Mouse (Mus musculus) midbrain, embryonic 15.5 days (tissue): ENCODE data around the gene Rnf157. TPM values are rescaled to one million over a fixed set of nuclear protein-coding genes. Genes with fewer than 3 reads are reported as not detected.
"Not testable (repeated sequence)": the region's sequence is repeated elsewhere in the genome, so short reads cannot be mapped to it uniquely, and the experiment has no call there.

Experiments
- ATAC-seq: fragments of 200-750 bp; cut with Nextera tagmentation; replicated peaks from 2 replicates; pipeline ENCODE4 v1.8.0; 2017; ENCODE audit warnings: moderate TSS enrichment
- H3K27ac ChIP-seq: fragments of 300-500 bp; sonication (generic); 2 replicates; pipeline ENCODE4 v1.5.1; 2015; ENCODE audit warnings: mild to moderate bottlenecking, inconsistent platforms
- H3K27me3 ChIP-seq: fragments of 300-500 bp; sonication (generic); replicated peaks from 2 replicates; pipeline ENCODE4 v1.6.1; 2015; ENCODE audit warnings: inconsistent platforms
- H3K36me3 ChIP-seq: fragments of 300-500 bp; sonication (generic); replicated peaks from 2 replicates; pipeline ENCODE4 v1.6.1; 2015; ENCODE audit warnings: inconsistent platforms
- H3K4me1 ChIP-seq: fragments of 300-500 bp; sonication (generic); 2 replicates; pipeline ENCODE4 v1.6.1; 2015; ENCODE audit warnings: inconsistent platforms
- H3K4me2 ChIP-seq: fragments of 300-500 bp; sonication (generic); 2 replicates; pipeline ENCODE4 v1.6.1; 2015; ENCODE audit warnings: inconsistent platforms, mild to moderate bottlenecking, moderate library complexity
- H3K4me3 ChIP-seq: fragments of 300-500 bp; sonication (generic); 2 replicates; pipeline ENCODE4 v1.5.1; 2015; ENCODE audit warnings: mild to moderate bottlenecking, inconsistent platforms
- H3K9ac ChIP-seq: fragments of 300-500 bp; sonication (generic); 2 replicates; pipeline ENCODE4 v1.6.1; 2015; ENCODE audit warnings: mild to moderate bottlenecking, inconsistent platforms
- H3K9me3 ChIP-seq: fragments of 300-500 bp; sonication (generic); 2 replicates; pipeline ENCODE4 v1.6.1; 2016; ENCODE audit warnings: inconsistent platforms
- WGBS: fragments of 180-500 bp; shearing (Covaris S2); methylation state at CpG from one replicate; pipeline ENCODE4 v1.1.7; 2015; ENCODE audit warnings: mixed read lengths; 5-methylcytosine and 5-hydroxymethylcytosine counted together
- polyA plus RNA-seq: library from polyadenylated mRNA; unstranded; fragments of >200 nt; fragmentation: Nextera tagmentation; extraction: Ambion mirVana; gene quantifications from 2 replicates; pipeline ENCODE4 v1.2.1, GENCODE M21; 2015

Rnf157 gene
- polyA plus RNA-seq, 1 experiment from 2014 or later, result 68.0 TPM

GRCm38 (mm10) chr11:116422562-116422961 is 9.7 kb upstream of the Rnf157 start:
- no peaks in the 10 kb centered on the region for H3K36me3 ChIP-seq
- H3K4me3 ChIP-seq, result no peak overlapping the region
- no peak for ATAC-seq
- whole genome bisulfite sequencing, result 79% methylated on average over 2 of the region's 2 CpGs
- no peak overlapping the region for H3K27ac ChIP-seq
- H3K27me3 ChIP-seq, result no peaks in the 10 kb centered on the region
- no peak overlapping the region for H3K9ac ChIP-seq
- no peak overlapping the region for H3K4me2 ChIP-seq
- H3K4me1 ChIP-seq, result no peaks in the 10 kb centered on the region
- no peaks in the 10 kb centered on the region for H3K9me3 ChIP-seq

- Histone ChIP-seq H3K9me3 (no peaks in the 10 kb centered on the region), H3K27me3 (no peaks in the 10 kb centered on the region), H3K4me2 (no peak overlapping the region), H3K36me3 (no peaks in the 10 kb centered on the region), H3K9ac (no peak overlapping the region), H3K4me1 (no peaks in the 10 kb centered on the region), H3K27ac (no peak overlapping the region), H3K4me3 (no peak overlapping the region)
- 85% methylated on average over 6 of the region's 6 CpGs for WGBS
- no peak for ATAC-seq
Measured at GRCm38 (mm10) chr11:116421102-116421501, 8.3 kb upstream of the Rnf157 start.

GRCm38 (mm10) chr11:116418841-116419462 is 6.1 kb upstream of the Rnf157 start:
- no peak for ATAC-seq
- Histone ChIP-seq H3K4me1 (no peaks in the 10 kb centered on the region), H3K27ac (no peak overlapping the region), H3K4me2 (no peak overlapping the region), H3K9me3 (no peaks in the 10 kb centered on the region), H3K4me3 (no peak overlapping the region), H3K27me3 (no peaks in the 10 kb centered on the region), H3K36me3 (no peaks in the 10 kb centered on the region), H3K9ac (no peak overlapping the region)
- WGBS, result 76% methylated on average over 6 of the region's 6 CpGs

- no peak overlapping the region for H3K4me2 ChIP-seq
- no peaks in the 10 kb centered on the region for H3K9me3 ChIP-seq
- no peak overlapping the region for H3K27ac ChIP-seq
- H3K4me3 ChIP-seq, result no peak overlapping the region
- no peak for ATAC-seq
- H3K27me3 ChIP-seq, result no peaks in the 10 kb centered on the region
- peaks cover 5% of the 10 kb centered on the region for H3K4me1 ChIP-seq
- 30% methylated on average over 2 of the region's 2 CpGs for WGBS
- H3K9ac ChIP-seq, result no peak overlapping the region
- no peaks in the 10 kb centered on the region for H3K36me3 ChIP-seq
Measured at GRCm38 (mm10) chr11:116418194-116418840, 5.5 kb upstream of the Rnf157 start.

GRCm38 (mm10) chr11:116417054-116417453 is 4.2 kb upstream of the Rnf157 start:
- H3K4me2 ChIP-seq, result no peak overlapping the region
- no peak overlapping the region for H3K9ac ChIP-seq
- peaks cover 8% of the 10 kb centered on the region for H3K4me1 ChIP-seq
- H3K36me3 ChIP-seq, result no peaks in the 10 kb centered on the region
- no peak overlapping the region for H3K4me3 ChIP-seq
- no peak overlapping the region for H3K27ac ChIP-seq
- ATAC-seq, result no peak
- H3K9me3 ChIP-seq, result no peaks in the 10 kb centered on the region
- WGBS, result 89% methylated on average over 5 of the region's 5 CpGs
- no peaks in the 10 kb centered on the region for H3K27me3 ChIP-seq

- Histone ChIP-seq H3K9ac (no peak overlapping the region), H3K27ac (no peak overlapping the region), H3K4me1 (peaks cover 14% of the 10 kb centered on the region), H3K9me3 (no peaks in the 10 kb centered on the region), H3K4me3 (no peak overlapping the region), H3K27me3 (no peaks in the 10 kb centered on the region), H3K36me3 (no peaks in the 10 kb centered on the region), H3K4me2 (no peak overlapping the region)
- ATAC-seq, result no peak
- WGBS, result 82% methylated on average over 6 of the region's 6 CpGs
Measured at GRCm38 (mm10) chr11:116416196-116416943, 3.5 kb upstream of the Rnf157 start.

GRCm38 (mm10) chr11:116413631-116414022 is 795 bp upstream of the Rnf157 start:
- H3K27me3 ChIP-seq, result no peaks in the 10 kb centered on the region
- no peak; the same call in 1 of the 2 replicates for ATAC-seq
- H3K4me1 ChIP-seq, result peaks cover 24% of the 10 kb centered on the region
- H3K4me3 ChIP-seq, result peak overlapping the region; percentile 67
- 54% methylated on average over 4 of the region's 4 CpGs for WGBS
- peak overlapping the region; percentile 68 for H3K9ac ChIP-seq
- H3K27ac ChIP-seq, result peak overlapping the region; percentile 95
- H3K4me2 ChIP-seq, result peak overlapping the region; percentile 76
- no peaks in the 10 kb centered on the region for H3K9me3 ChIP-seq
- H3K36me3 ChIP-seq, result no peaks in the 10 kb centered on the region

GRCm38 (mm10) chr11:116412028-116412827 is 604 bp downstream of the Rnf157 start:
- no peaks in the 10 kb centered on the region for H3K36me3 ChIP-seq
- H3K4me2 ChIP-seq, result peak overlapping the region; percentile 76
- no peaks in the 10 kb centered on the region for H3K9me3 ChIP-seq
- H3K27ac ChIP-seq, result peak overlapping the region; percentile 95
- H3K9ac ChIP-seq, result peak overlapping the region; percentile 68
- H3K4me3 ChIP-seq, result peak overlapping the region; percentile 67
- under 1% methylated on average over 75 of the region's 76 CpGs for WGBS
- no peaks in the 10 kb centered on the region for H3K27me3 ChIP-seq
- H3K4me1 ChIP-seq, result peaks cover 24% of the 10 kb centered on the region
- ATAC-seq, result peak; percentile 41

- peak overlapping the region; percentile 95 for H3K27ac ChIP-seq
- no peak for ATAC-seq
- no peaks in the 10 kb centered on the region for H3K9me3 ChIP-seq
- H3K27me3 ChIP-seq, result no peaks in the 10 kb centered on the region
- H3K36me3 ChIP-seq, result no peaks in the 10 kb centered on the region
- H3K4me2 ChIP-seq, result peak overlapping the region; percentile 76
- peak overlapping the region; percentile 67 for H3K4me3 ChIP-seq
- H3K9ac ChIP-seq, result peak overlapping the region; percentile 68; the same call in 1 of the 2 replicates
- WGBS, result 5% methylated on average over 6 of the region's 6 CpGs
- peaks cover 24% of the 10 kb centered on the region for H3K4me1 ChIP-seq
Measured at GRCm38 (mm10) chr11:116411582-116411981, 1.2 kb downstream of the Rnf157 start.

GRCm38 (mm10) chr11:116410415-116410814 is 2.4 kb downstream of the Rnf157 start:
- ATAC-seq, H3K27me3 ChIP-seq, H3K9ac ChIP-seq, H3K36me3 ChIP-seq, H3K27ac ChIP-seq, H3K9me3 ChIP-seq, H3K4me3 ChIP-seq: not testable (repeated sequence)
- WGBS, result 86% methylated on average over 4 of the region's 4 CpGs
- H3K4me2 ChIP-seq, result peak overlapping the region; percentile 76
- peaks cover 24% of the 10 kb centered on the region for H3K4me1 ChIP-seq

GRCm38 (mm10) chr11:116409008-116409407 is 3.8 kb downstream of the Rnf157 start:
- no peak overlapping the region for H3K27ac ChIP-seq
- no peaks in the 10 kb centered on the region for H3K36me3 ChIP-seq
- 88% methylated on average over 3 of the region's 3 CpGs for WGBS
- ATAC-seq, result no peak
- H3K9me3 ChIP-seq, result no peaks in the 10 kb centered on the region
- no peak overlapping the region for H3K4me2 ChIP-seq
- H3K9ac ChIP-seq, result no peak overlapping the region
- no peak overlapping the region for H3K4me3 ChIP-seq
- no peaks in the 10 kb centered on the region for H3K27me3 ChIP-seq
- H3K4me1 ChIP-seq, result peaks cover 24% of the 10 kb centered on the region

- H3K4me3 ChIP-seq, result no peak overlapping the region
- H3K4me2 ChIP-seq, result no peak overlapping the region
- H3K9ac ChIP-seq, result no peak overlapping the region
- H3K4me1 ChIP-seq, result peaks cover 9% of the 10 kb centered on the region
- H3K9me3 ChIP-seq, result no peaks in the 10 kb centered on the region
- H3K27ac ChIP-seq, result no peak overlapping the region
- H3K36me3 ChIP-seq, result peaks cover 9% of the 10 kb centered on the region; the same call in 1 of the 2 replicates
- no peak for ATAC-seq
- WGBS, result 94% methylated on average over 16 of the region's 16 CpGs
- H3K27me3 ChIP-seq, result no peaks in the 10 kb centered on the region
Measured at GRCm38 (mm10) chr11:116406231-116406728, 6.6 kb downstream of the Rnf157 start.
